Mouse (Mus musculus): Measurements from ENCODE around the gene Shank2. TPM values are rescaled to one million over a fixed set of nuclear protein-coding genes. Genes with fewer than 3 reads are reported as not detected.

The Shank2 gene
- polyA plus RNA-seq, 1 experiment from 2014 or later, result 0.31 TPM

Small RNA genes lying within 50 kb of the gene (microRNA-seq; reads per million reads assigned to microRNA genes)
- gene Mir3105, result 1.3 reads per million

Other genes with a start within 250 kb of the Shank2 start
- 19.0 and 29.2 TPM in 2 replicates for gene Osbpl5, start 244.9 kb upstream of the Shank2 start, polyA plus RNA-seq (2016; fragmentation: Nextera tagmentation; extraction: Ambion mirVana)
- gene Mrgprg, start 234.9 kb upstream of the Shank2 start, polyA plus RNA-seq (2016; fragmentation: Nextera tagmentation; extraction: Ambion mirVana), result 0.15 TPM in 1 of 2 replicates, not detected in the other
- gene Mrgpre, start 217.4 kb upstream of the Shank2 start, polyA plus RNA-seq (2016; fragmentation: Nextera tagmentation; extraction: Ambion mirVana), result 1.9 and 2.2 TPM in 2 replicates
- 8.2 and 9.0 TPM in 2 replicates for gene Nadsyn1, start 179.1 kb upstream of the Shank2 start, polyA plus RNA-seq (2016; fragmentation: Nextera tagmentation; extraction: Ambion mirVana)
- gene Dhcr7, start 178.8 kb upstream of the Shank2 start, polyA plus RNA-seq (2016; fragmentation: Nextera tagmentation; extraction: Ambion mirVana), result 44.3 and 47.7 TPM in 2 replicates
- not detected in 2 replicates for gene Gm498, start 135.1 kb upstream of the Shank2 start, polyA plus RNA-seq (2016; fragmentation: Nextera tagmentation; extraction: Ambion mirVana)

Measured in heart, embryonic 10.5 days (tissue).